Mouse (Mus musculus) megakaryocyte, adult 5-6 weeks (primary cell): Measurements from ENCODE around the gene Dusp5. TPM values are rescaled to one million over a fixed set of nuclear protein-coding genes. Genes with fewer than 3 reads are reported as not detected.
"Not testable (repeated sequence)": the region's sequence is repeated elsewhere in the genome, so short reads cannot be mapped to it uniquely, and the experiment has no call there.

ENCODE experiments used
- ATAC-seq: 2 replicates; pipeline ENCODE4 v1.8.0; 2016; ENCODE audit warnings: mild to moderate bottlenecking, inconsistent platforms; ENCODE audit not compliant: poor library complexity, severe bottlenecking
- total RNA-seq, 2 experiments: library from RNA; stranded (forward) in 1 of 2; stranded (reverse) in 1 of 2; fragments of 153-499, 151-499 nt in 1 of 2; fragments of 221-1000, 200-1000 nt in 1 of 2; gene quantifications; 2 replicates each; pipeline versions ENCODE4 v1.2.3 to v1.2.4; 2015 to 2017

Gene Dusp5
- total RNA-seq, 2 experiments from 2014 or later, result 5.0 to 6.4 TPM

DNA sequence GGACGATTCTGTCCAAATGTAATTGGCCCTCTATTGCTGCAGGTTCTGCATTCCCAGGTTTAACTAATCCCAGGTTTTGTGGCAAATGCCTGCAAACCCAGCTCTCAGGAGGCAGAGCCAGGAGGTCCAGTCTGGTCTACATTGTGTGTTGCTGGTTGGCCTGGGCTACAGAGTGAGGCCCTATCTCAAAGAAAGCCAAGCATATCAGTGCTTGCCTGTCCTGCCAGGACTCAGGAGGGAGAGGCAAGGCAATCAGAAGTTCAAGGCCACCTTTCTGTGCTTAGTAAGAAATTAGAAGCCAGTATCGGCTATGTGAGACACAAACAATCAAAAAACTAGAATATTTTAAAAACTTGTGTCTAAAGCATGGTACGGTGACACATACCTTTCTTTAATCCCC lies 44.2 kb downstream of the Dusp5 start:
- ATAC-seq, result no peak

DNA sequence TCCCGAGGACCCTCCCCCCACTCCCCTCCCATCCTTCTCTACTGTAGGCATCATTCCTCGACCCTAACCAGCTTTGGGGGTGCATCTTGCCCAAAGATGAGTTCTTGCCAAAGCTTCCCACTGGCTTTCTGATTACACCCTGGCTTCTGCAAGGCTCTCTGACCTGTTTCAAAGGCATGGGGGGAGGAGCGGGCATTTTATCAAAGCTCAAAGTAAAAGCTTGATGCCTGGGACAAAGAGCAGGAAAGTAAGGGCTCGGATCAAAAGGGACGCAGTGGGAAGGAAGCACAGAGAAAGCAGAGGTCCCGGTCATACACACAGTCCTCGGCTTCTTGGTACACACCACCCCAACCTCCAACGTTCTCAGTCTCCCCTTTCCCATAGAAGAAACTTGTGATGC lies 45.2 kb downstream of the Dusp5 start:
- no peak for ATAC-seq

DNA sequence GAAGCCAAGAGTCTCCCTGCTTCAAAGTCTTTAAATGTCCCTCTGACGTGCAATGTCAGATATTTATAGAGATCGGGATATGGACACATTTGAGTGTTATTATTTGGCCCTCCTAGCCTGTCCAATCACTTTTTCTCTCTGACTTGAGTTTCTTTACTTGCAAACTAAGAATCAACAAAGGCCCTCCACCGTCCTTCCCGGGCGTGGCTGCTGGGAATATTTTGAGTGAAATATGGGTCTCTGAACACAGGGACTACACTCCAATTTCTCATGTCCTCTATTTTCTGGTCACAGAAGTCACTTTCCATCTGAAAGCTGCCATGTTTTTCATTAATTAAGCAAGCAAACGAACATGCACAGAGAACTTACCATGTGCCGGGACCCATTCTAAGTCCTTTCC lies 45.6 kb downstream of the Dusp5 start:
- ATAC-seq, result no peak

DNA sequence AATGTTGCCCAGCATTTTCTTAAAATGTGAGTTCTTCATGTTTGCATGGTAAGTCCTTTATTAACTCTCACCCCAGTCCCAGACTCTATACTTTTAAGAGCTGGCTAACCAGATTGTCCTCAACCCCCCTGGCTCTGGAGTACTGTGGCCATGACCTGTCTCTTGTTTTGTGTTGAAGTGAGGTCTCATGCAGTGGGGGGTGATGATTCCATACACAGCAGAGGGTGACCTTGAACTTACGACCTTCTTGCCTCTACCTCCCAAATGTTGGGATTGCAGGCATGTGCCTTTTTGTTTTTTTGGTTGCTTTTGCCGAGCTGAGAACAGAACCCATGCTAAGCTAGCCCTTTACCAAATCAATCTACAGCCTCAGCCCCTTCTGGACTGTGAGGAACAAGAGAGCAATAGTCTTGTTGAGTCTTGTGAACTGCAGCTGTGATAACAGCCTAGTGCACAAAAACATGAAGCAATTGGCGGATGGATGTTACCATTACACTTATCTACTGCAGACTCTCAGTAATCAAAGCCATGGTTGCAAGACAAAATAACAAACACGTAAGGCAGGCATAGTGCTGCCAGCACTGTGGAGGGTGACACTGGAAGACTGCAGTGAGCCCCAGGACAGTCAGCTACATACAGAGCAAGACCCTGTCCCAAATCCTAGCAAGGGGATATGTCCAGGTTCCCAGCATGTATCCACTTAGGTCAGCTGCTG lies 46.5 kb downstream of the Dusp5 start:
- no peak for ATAC-seq

DNA sequence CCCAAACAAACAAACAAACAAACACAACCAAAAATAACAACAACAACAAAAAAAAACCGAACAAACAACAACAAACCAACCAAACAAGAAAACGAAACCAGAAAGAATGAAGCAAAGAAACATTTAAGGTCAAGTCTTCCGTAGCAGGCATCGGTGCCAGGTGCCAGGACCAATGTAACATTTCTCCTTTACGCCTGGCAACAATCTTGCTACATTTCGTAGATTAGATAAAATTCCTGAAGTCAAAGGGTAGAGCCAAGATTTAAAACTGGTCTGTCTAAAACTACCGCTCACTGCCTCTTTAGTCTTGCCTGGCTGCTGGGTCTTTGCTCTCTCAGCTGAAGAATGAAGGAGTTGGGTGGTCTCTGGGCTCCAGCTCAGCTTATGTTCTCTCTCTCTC lies 47.2 kb downstream of the Dusp5 start:
- no peak for ATAC-seq

DNA sequence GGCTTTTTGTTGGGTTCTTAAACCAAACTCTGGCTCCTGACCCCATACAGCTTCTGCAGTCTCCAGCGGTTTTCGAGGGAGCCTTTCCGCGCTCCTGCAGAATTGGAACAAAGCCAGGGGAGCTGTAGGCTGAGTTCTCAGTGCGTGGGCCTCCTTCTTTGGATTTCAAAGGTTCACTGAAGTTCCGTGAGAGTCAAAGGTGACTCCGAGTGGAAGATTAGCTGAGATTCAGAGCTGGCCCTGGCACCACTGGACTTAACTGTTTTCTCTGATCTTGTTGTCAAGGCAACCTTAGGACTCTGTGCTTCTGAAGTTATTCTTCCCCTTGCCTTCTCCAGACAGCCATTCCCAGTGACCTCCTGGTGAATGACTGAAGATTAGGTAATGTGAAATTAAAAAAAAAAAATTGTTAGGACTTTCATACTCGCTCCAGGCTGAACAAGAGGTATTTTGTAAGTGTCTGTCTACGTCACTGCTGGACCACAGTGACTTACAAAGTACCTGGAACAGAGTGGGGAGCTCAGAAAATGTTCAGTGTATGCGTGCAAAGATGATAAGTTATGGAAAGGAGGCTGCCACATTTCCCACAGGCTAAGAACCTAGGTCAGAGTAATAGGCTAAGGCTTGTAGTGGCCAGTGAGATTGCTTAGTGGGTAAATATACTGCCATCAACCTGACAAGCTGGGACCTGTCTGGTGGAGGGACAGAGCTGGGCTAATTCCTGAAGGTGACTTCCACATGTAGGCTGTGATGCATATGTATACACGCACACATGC lies 48.3 kb downstream of the Dusp5 start:
- ATAC-seq, result no peak

DNA sequence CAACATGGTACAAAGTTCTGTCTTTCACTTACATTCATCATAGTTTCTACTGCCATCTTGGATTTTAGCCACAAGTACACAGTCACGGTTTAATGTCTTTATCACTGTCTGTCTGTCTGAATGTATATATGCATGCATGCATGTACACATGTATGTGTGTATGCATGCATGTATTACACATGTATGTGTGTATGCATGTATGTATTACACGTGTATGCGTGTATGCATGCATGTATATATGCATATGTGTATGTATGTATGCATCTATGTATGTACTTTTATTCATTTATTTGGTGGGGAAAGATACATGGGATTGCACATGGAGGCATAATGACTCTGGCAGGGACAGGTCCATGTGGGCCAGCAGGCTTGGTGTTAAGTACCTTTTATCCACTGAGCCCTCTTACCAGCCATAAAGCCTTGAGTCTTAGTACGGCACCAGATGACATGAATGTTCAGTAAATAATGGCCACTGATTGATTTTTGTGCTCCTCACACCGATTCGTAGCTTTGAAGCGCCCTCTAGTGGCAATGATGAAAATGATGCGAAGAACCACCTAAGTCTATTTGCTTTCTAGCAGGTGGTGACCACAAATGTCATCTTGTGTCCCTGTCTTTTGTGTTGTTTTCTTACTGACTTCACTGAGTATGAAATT lies 49.8 kb downstream of the Dusp5 start:
- peak; percentile 80 for ATAC-seq

DNA sequence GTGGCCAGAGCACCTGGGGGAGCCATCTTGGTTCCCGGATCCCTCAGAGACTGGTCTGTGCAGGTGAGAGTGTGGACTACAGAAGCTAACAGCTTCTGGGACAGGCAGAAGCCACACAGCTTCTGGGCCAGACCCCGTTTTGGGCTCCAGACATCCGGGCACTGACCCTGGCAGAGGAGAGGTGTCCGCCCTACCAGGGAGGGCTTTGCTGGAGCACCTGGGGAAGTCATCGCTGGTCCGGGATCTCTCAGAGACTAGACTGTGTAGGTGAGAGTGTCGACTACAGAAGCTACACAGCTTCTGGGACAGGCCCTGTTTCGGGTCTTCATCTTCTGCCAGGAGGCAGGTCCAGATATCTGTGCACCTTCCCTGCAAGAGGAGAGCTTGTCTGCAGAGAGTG lies 51.4 kb downstream of the Dusp5 start:
- ATAC-seq, result not testable (repeated sequence)

DNA sequence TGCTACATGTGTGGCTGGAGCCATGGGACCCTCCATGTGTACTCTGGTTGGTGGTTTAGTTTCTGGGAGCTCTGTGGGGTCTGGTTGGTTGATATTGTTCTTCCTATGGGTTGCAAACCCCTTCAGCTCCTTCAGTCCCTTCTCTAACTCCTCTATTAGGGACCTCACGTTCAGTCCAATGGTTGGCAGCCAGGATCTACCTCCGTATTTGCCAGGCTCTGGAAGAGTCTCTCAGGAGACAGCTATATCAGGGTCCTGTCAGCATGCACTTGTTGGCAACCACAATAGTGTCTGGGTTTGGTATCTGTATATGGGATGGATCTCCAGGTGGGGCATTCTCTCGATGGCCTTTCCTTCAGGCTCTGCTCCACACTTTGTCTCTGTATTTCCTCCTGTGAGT lies 58.8 kb downstream of the Dusp5 start:
- ATAC-seq, result not testable (repeated sequence)

DNA sequence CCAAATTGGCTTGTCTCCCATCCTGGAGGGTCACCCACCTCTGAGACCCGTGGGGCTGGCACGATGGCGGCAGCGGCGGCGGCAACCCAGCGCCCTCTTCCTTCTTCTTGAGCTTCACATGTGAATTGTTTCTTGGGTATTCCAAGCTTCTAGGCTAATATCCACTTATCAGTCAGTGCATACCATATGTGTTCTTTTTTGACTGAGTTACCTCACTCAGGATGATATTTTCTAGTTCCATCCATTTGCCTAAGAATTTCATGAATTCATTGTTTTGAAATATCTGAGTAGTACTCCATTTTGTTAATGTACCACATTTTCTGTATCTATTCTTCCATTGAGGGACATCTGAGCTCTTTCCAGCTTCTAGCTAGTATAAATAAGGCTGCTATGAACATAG lies 60.1 kb downstream of the Dusp5 start, which contains the start of gene Nutf2-ps1:
TSS of gene Nutf2-ps1 (minus strand) at position 101 of the 400 bp plus-strand sequence.
- ATAC-seq, result not testable (repeated sequence)

Other genes starting within 250 kb of the Dusp5 start
- 42.1 and 42.8 TPM in 2 replicates for gene Mxi1, start 218.6 kb upstream of the Dusp5 start, total RNA-seq (2015)
- 74.0 and 91.1 TPM in 2 replicates for gene Mxi1, start 218.6 kb upstream of the Dusp5 start, total RNA-seq (2017)
- gene Gm10197, start 157.3 kb upstream of the Dusp5 start, total RNA-seq (2015), result not detected in 2 replicates
- not detected in 2 replicates for gene Gm10197, start 157.3 kb upstream of the Dusp5 start, total RNA-seq (2017)
- gene Smndc1, start 138.5 kb upstream of the Dusp5 start, total RNA-seq (2015), result 49.3 and 68.2 TPM in 2 replicates
- gene Smndc1, start 138.5 kb upstream of the Dusp5 start, total RNA-seq (2017), result 22.2 and 26.3 TPM in 2 replicates
- gene Nutf2-ps1, start 60.0 kb downstream of the Dusp5 start, total RNA-seq (2015), result 36.9 and 38.7 TPM in 2 replicates
- 46.3 and 61.1 TPM in 2 replicates for gene Nutf2-ps1, start 60.0 kb downstream of the Dusp5 start, total RNA-seq (2017)
- gene Smc3, start 71.3 kb downstream of the Dusp5 start, total RNA-seq (2015), result 91.2 and 91.7 TPM in 2 replicates
- 108 and 122 TPM in 2 replicates for gene Smc3, start 71.3 kb downstream of the Dusp5 start, total RNA-seq (2017)
- not detected in 2 replicates for gene Rbm20, start 148.2 kb downstream of the Dusp5 start, total RNA-seq (2015)
- gene Rbm20, start 148.2 kb downstream of the Dusp5 start, total RNA-seq (2017), result 0.11 TPM in 1 of 2 replicates, not detected in the other